Mouse (Mus musculus): Measurements from ENCODE around the gene Gpsm1.
"Not testable (repeated sequence)": the region's sequence is repeated elsewhere in the genome, so short reads cannot be mapped to it uniquely, and the experiment has no call there.

Gpsm1 gene

DNA sequence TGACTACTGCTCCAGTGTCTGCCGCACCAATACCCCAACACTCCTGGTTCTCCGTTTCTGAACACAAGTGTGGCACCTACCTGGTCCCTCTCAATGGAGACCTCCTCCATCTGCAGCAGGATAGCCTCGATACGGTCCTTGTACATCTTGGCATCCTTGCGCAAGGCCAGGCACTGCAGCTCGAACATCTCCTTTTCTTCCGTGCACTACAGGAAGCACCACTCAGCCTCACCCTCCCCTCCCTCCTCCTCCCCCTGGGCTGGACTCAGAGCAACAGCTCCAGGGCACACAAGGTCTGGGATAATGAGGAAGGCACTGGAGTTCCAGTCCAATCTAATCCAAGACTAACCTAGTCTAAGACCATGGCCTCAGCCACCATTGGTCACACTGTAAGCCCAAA, 41.4 kb downstream of the Gpsm1 start:
- in situ Hi-C loops (cut with MboI; ENCODE audit: low pct_unique_long_range_greater_than_20kb in 1 of 2, low sequenced_read_pairs in 2 of 2, unreplicated experiment in 1 of 2) = no loop called here

DNA sequence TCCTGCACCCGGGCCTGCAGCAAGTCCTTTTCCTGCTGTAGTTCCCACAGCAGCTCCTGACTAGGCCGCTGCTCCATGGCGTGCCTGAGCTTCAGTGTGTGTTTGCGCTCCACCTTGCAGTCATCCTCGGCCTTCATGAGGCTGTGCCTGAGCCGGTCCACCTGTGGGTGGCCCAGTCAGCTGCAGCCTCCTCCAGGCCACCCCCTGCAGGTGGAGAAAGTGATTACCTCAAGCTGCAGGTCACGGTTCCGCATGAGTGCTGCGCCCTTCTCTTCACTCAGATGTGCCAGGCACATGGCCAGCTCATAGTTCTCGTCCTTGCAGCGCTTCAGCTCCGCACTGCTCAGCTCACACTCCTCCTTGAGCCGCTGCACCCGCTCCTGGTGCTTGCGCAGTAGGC, 42.2 kb downstream of the Gpsm1 start:
- in situ Hi-C loops (cut with MboI; ENCODE audit: low pct_unique_long_range_greater_than_20kb in 1 of 2, low sequenced_read_pairs in 2 of 2, unreplicated experiment in 1 of 2) = no loop called here

DNA sequence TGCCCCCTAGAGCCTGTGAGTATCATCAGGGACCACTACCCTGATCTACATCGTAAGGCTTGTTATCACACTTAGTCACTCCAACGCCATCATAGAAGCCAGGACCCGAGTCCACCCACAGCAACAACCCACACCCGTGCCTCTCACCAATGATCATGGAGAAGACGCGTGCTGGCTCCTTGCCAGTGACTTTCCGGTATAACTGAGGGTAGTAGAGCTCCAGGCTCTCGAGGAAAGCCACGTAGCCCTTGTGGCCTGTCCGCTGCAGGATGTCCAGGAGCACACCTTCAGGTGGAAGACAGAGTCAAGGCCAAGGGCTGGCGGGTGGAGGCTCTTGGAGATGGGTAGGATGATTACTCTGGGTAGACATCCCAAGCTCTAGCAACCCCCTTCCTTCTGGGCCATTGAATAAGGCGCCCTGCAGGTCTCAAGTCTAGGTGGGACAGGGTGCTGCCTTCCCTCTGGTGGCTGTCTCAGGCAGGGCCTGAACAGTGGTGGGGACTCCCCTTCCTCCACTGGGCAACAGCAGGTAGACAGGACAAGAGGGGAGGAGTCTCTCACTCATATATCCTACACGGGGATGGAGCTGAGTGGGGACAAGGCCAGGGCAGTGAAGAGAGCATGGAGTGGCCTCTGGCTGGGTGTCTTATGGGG, 43.5 kb downstream of the Gpsm1 start:
- in situ Hi-C loops (cut with MboI; ENCODE audit: low pct_unique_long_range_greater_than_20kb in 1 of 2, low sequenced_read_pairs in 2 of 2, unreplicated experiment in 1 of 2) = no loop called here

DNA sequence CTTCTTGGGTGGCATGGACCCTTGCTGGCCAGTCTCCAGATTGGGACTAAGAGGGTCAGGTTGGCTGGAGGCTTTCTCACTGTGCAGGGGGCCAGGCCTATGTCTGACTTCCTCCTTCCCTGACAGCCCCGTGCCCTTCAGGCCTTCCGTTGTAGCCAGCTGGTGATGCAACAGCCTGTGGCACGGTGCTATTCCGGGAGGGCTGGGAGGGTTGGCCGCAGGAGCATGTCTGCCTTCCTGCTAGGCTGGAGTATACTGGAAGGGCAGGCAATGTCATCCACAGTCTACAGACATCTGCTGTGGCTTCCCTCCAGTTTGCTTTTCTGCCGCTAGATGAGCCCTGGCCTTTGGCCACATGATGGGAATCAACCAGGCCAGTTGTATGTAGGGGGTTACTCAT, 44.7 kb downstream of the Gpsm1 start:
- in situ Hi-C loops (cut with MboI; ENCODE audit: low pct_unique_long_range_greater_than_20kb in 1 of 2, low sequenced_read_pairs in 2 of 2, unreplicated experiment in 1 of 2) = no loop called here

DNA sequence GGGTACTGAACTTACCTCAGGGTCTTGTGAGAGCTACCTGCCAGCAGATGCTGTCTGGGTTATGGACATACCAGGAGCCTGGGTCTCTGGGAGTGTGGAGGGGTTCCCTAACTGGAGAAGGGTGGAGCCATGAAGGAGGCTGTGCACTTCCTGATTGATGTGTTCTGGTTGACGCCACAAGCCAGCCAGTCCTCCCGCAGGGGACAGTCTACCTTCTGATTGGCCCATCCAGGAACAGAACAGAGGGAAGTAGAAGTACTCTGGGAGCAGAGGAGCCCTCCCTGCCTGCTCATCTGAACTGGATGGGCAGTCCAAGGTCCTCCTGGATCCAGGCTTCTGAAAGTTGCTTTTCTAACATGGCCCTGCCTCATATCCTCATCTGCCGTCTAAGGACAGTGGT, 45.5 kb downstream of the Gpsm1 start, which contains the start of gene Card9:
Gene Card9 (minus strand): TSS at position 147 of the 400 bp plus-strand sequence.
- in situ Hi-C loops (cut with MboI; ENCODE audit: low pct_unique_long_range_greater_than_20kb in 1 of 2, low sequenced_read_pairs in 2 of 2, unreplicated experiment in 1 of 2) = no loop called here

DNA sequence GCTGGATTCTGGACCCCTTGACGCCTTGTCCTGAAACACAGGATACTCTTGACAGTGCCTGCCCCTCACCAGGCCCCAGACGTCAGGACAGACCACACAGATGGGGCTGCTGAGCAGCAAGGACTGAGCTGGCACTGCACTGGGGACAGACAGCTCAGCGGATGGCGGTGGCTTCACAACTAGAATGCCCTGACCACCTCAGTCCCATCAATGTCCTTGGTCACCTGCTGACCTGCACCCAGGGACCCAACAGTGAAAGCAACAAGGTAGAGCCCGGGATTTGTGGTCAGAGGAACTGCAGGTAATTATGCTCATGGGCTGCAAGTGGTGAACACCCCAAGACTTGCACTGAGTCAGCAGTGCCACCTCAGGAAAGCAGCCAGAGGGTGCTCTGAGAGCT, 47.7 kb downstream of the Gpsm1 start:
- in situ Hi-C loops (cut with MboI; ENCODE audit: low pct_unique_long_range_greater_than_20kb in 1 of 2, low sequenced_read_pairs in 2 of 2, unreplicated experiment in 1 of 2) = no loop called here

DNA sequence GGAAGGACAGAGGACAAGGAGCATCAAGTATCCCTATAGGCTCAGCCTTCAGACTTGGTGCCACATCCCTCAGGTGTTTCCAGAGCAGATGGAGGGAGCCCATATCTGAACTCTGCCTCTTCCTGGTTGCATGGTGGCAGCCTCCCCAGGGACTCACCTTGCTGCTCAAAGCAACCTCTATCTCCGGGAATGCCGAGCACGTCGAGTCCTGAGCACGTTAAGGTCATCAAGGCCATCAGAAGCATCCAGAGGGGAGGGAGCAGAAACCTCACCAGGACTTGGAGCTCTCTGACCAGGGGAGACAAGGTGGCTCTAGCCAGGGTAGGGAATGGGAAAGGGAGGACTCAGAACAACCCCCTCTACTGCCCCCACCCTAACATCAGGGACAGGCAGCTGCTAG, 48.2 kb downstream of the Gpsm1 start:
- in situ Hi-C loops (cut with MboI; ENCODE audit: low pct_unique_long_range_greater_than_20kb in 1 of 2, low sequenced_read_pairs in 2 of 2, unreplicated experiment in 1 of 2) = no loop called here

DNA sequence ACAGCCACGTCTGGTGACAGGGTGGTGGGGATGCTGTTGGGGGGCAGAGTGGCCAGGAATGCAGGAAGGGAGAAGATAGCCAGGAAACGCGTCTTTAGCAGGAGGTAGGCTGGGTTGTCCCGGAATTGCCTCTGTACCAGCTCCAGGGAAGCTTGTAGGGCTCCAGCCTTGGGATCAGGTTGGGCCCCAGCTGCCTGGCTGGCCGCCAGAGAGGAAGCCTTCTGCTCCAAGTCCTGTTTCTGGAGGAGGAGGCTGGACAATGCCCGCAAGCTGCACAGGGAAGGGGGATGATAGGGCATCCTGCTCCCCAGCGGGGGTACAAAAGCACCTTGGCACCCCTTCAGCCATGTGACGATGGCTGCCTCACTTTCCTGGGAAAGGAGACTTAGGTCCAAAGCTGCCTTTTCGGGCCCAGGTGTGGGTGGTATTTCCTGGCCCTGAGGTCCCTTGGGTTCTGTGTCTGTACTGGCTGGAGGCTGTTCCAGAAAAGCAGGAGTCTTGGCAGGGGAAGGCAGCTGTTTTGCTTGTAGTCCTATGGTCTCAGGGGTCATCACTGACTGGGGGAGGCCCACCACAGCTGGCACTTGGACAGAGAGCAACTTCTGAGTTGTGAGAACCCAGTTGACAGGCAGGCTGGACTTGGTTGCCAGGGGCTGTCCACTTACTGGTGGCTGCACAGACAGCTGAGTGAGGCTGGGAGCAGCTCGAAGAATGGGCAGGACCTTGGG, 49.6 kb downstream of the Gpsm1 start:
- in situ Hi-C loops (cut with MboI; ENCODE audit: low pct_unique_long_range_greater_than_20kb in 1 of 2, low sequenced_read_pairs in 2 of 2, unreplicated experiment in 1 of 2) = no loop called here

DNA sequence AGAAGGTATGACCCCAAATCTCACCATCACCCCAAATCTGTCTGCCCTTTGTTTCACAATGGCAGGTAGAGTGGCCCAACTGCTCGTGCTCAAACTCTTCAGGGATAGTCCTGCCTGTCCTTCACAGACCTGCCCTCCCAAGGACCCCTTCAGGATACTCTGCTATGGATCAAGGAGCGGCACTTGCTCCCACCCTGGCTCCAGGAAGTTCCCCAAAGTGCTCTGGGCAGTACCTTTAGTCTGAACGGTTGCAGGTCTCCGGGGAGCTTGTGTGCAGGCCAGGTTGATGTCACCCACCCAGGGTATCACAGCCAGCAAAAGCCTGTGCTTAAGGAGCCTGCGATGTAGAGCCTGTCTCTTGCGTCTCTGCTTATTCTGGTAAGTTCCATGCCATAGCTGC, 52.6 kb downstream of the Gpsm1 start:
- in situ Hi-C loops (cut with MboI; ENCODE audit: low pct_unique_long_range_greater_than_20kb in 1 of 2, low sequenced_read_pairs in 2 of 2, unreplicated experiment in 1 of 2) = no loop called here

DNA sequence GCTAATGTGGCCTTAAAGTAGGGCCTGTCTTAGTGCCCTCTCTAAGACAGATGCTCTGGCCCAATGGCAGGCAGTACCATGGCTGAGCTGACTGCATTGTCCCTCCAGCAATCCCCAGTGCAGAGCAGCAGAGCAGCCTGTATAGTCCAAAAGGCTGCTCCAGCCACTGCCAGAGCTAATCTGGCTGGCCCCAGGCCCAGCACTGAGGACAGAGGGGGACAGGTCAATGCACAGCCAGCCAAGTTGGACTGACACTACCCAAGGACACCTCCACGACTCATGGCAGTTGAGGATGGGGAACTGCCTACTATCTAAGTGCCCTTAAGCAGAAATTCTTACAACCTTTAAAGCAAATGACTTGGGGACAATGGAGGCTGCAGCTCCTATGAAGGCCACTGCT, 53.3 kb downstream of the Gpsm1 start:
- in situ Hi-C loops (cut with MboI; ENCODE audit: low pct_unique_long_range_greater_than_20kb in 1 of 2, low sequenced_read_pairs in 2 of 2, unreplicated experiment in 1 of 2) = no loop called here

DNA sequence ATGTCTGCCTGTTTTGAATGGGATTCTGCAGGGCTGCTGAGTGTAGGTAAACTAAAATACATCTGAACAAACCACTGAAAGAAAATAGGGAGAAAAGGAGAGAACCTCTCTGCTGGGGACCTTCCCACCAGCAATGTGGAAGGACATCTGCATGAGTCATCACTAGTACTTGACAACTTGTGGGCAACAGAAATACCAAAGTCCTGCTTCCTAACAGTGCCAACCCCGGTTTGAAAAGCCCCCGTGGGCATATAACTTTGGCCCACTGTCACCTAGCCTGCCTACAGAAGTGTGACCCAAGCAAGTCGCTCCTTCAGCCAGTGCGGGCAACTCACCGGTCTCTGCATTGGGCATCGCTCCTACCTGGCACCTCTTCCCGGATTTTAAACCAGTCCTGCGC, 57.1 kb downstream of the Gpsm1 start:
- in situ Hi-C loops (cut with MboI; ENCODE audit: low pct_unique_long_range_greater_than_20kb in 1 of 2, low sequenced_read_pairs in 2 of 2, unreplicated experiment in 1 of 2) = no loop called here

DNA sequence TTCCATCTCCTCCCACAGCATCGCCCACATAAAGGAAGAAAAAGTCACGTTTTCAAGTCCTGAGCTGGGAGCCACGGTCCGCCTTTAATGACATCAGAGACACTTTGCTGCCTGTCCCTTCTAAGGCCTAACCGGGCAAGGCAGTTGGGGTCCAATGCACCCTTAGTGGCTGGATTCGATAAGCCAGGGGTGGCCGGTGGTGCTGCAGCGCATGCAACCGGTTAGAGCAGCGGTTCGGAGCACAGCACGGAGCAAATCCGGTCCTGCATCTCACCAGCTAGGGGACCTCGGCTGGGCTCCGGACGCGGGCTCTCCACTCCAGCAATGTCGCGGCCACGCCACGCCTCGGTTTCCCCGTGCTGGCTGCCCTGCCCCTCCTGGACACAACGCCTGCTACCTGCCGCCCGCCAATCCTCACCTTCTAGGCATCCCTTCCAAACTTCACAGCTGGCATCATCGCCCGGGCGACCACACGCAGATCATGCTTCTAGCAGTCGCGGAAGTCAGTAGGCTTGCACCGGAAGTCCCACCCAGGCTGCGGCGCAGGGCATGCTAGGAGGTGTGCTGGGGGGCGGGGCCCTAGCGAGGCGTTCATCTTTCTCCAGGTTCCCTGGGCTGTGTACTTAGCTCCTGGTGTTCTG, 64.9 kb downstream of the Gpsm1 start, which contains the start of gene Snapc4:
Gene Snapc4 (minus strand): TSS at position 523 of the 641 bp plus-strand sequence.
- in situ Hi-C loops (cut with MboI; ENCODE audit: low pct_unique_long_range_greater_than_20kb in 1 of 2, low sequenced_read_pairs in 2 of 2, unreplicated experiment in 1 of 2) = no loop called here

DNA sequence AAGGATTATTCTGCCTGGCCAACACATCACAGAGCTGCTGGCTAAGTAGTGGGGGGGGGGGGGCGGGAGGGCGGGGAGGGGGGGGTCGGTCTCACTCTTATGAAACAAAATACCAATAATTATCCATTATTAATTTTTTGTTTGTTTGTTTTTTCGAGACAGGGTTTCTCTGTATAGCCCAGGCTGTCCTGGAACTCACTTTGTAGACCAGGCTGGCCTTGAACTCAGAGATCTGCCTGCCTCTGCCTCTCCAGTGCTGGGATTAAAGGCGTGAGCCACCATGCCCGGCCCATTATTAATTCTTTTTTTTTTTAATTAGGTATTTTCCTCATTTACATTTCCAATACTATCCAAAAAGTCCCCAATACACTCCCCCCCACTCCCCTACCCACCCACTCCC, 65.6 kb downstream of the Gpsm1 start:
- in situ Hi-C loops (cut with MboI; ENCODE audit: low pct_unique_long_range_greater_than_20kb in 1 of 2, low sequenced_read_pairs in 2 of 2, unreplicated experiment in 1 of 2) = not testable (repeated sequence)

DNA sequence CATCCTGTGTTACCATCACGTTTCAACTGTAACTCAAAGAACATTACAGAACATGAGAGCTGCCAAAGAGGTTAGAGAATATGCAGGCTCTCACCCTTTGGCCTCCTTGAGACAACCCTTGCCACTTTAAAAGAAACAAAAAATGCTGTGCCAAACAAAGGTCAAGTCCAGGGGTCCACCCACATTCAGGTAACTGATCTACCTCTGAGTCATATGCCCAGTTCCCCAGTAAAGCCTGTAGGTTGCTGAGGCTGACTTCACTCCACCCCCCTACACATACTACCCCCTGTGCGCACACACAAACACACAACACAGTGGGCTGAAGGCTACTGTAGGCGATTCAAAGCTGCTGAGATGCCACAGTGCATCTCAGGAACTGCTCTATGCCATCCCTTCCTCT, 72.4 kb downstream of the Gpsm1 start:
- in situ Hi-C loops (cut with MboI; ENCODE audit: low pct_unique_long_range_greater_than_20kb in 1 of 2, low sequenced_read_pairs in 2 of 2, unreplicated experiment in 1 of 2) = no loop called here

DNA sequence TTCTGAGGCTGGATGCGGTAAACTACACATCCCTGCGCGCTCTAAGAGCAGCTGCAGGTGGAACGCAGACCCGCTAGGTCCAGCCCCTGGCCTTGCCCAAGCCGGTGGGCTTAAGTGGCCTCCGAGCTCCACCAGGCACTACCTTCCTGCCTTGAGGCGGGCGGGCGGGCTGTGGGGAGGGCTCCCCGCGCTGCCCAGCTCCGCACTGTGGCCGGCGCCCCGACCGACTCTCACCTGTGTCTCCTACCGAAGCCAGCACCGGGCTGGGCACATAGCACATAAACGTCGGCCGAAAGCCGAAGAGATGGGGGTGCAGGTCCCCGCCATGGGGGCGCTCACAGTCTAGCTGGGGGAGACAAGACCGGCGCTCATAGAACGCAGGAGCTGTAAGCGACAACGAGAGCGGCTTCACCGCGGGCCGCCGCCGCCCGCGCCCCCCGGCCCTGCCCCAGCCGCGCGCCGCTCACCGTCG, 73.4 kb downstream of the Gpsm1 start:
- in situ Hi-C loops (cut with MboI; ENCODE audit: low pct_unique_long_range_greater_than_20kb in 1 of 2, low sequenced_read_pairs in 2 of 2, unreplicated experiment in 1 of 2) = no loop called here

DNA sequence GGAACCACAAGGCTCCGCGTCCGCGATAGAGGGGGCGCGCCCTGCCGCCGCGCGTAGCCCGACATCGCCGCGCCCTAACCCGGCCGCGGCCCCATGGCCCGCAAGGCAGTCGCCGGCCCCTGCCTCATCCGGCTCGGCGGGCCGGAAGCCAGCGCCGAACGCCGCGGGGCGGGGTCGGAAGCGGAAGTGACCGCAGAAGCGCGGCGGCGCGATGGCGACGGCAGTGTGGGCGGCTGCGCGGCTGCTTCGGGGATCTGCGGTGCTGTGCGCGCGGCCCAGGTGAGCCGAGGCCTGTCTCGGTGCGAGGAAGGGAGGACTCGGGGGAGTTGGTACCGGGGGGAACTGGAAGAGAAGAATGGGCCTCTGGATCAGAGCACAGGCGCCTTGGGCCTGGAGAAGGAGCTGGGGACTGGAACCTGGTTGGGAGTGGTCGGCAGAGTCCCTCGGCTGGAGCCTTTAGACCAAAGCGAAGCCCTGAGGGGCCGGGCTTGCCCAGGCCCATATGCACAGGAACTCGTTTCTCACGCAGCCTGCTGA, 73.9 kb downstream of the Gpsm1 start, which contains the start of the genes Entr1 and Pmpca:
Gene Entr1 (minus strand): TSS at position 163 of the 537 bp plus-strand sequence.
Gene Pmpca (plus strand): TSS at position 186 of the 537 bp plus-strand sequence.
- in situ Hi-C loops (cut with MboI; ENCODE audit: low pct_unique_long_range_greater_than_20kb in 1 of 2, low sequenced_read_pairs in 2 of 2, unreplicated experiment in 1 of 2) = no loop called here

DNA sequence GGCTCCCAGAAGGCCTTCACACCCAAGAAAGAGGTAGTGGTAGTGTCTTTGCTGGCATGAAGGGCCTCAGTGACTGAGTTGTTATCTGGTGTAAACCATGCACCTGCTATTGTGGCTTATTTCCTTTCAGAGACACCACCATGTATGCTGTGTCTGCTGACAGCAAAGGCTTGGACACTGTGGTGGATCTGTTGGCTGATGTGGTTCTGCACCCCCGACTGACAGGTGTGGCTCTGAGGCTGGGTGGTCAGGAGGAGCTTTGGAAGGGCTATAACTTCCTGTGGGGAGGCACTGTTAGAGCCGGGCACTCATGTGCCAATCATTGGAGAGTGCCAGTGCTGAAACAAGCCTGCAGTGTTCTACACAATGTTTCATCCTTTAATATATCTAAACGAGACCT, 75.6 kb downstream of the Gpsm1 start:
- in situ Hi-C loops (cut with MboI; ENCODE audit: low pct_unique_long_range_greater_than_20kb in 1 of 2, low sequenced_read_pairs in 2 of 2, unreplicated experiment in 1 of 2) = no loop called here

DNA sequence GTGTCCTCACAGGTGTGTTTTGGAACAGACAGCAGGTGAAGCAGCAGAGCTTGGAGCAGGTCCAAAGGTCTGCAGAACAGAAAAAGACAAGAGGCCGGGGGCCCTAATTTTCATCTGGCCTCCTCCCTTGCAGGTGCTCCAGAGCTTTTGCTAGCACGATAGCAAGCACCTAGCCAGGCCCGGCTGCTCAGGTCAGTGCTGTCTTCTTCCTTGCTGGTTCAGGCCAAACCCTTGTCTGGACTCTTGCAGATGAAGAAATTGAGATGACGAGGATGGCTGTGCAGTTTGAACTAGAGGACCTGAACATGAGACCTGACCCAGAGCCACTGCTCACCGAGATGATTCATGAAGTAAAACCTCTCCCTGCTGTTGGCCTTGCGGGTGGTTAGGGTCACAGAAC, 76.3 kb downstream of the Gpsm1 start:
- in situ Hi-C loops (cut with MboI; ENCODE audit: low pct_unique_long_range_greater_than_20kb in 1 of 2, low sequenced_read_pairs in 2 of 2, unreplicated experiment in 1 of 2) = no loop called here
